Mouse (Mus musculus) MEL (cell line): Measurements from ENCODE around the gene Cnpy3.

Experiments
- CHD1 ChIP-seq: IDR thresholded peaks from 2 replicates; pipeline ENCODE4 v1.6.1; 2012; ENCODE audit warnings: low read depth, mild to moderate bottlenecking, inconsistent platforms, low read length, improper control_type of control experiment
- CTCF ChIP-seq, 3 experiments: IDR thresholded peaks in 2 of 3; conservative IDR thresholded peaks in 1 of 3; 2 replicates each; pipeline ENCODE4 v1.5.1; 2011 to 2012; ENCODE audit warnings: low read length in 3 of 3, low read depth in 2 of 3, mild to moderate bottlenecking in 2 of 3, improper control_type of control experiment in 1 of 3, inconsistent platforms in 1 of 3, mixed read lengths in 1 of 3, moderate library complexity in 1 of 3; ENCODE audit not compliant: control insufficient read depth in 1 of 3, insufficient read depth in 1 of 3, poor library complexity in 1 of 3, severe bottlenecking in 1 of 3
- E2F4 ChIP-seq: IDR thresholded peaks from 2 replicates; pipeline ENCODE4 v1.6.1; 2011; ENCODE audit warnings: low read depth, low read length, improper control_type of control experiment, borderline replicate concordance
- GABPA ChIP-seq: IDR thresholded peaks from 2 replicates; pipeline ENCODE4 v1.6.1; 2012; ENCODE audit warnings: low read depth, mild to moderate bottlenecking, inconsistent platforms, low read length, improper control_type of control experiment, moderate library complexity
- NELFE ChIP-seq: IDR thresholded peaks from 2 replicates; pipeline ENCODE4 v1.6.1; 2011; ENCODE audit warnings: low read depth, low read length, improper control_type of control experiment
- ZKSCAN1 ChIP-seq: IDR thresholded peaks from 2 replicates; pipeline ENCODE4 v1.6.1; 2012; ENCODE audit warnings: low read depth, mild to moderate bottlenecking, inconsistent platforms, low read length, improper control_type of control experiment, moderate library complexity

GRCm38 (mm10) chr17:46690665-46691064, 61.3 kb downstream of the Cnpy3 start:
- TF ChIP-seq GABPA (no peak), ZKSCAN1 (no peak), E2F4 (no peak), CTCF (IDR thresholded peaks at IDR 0.05 in 2 of 3, conservative IDR thresholded peaks at IDR 0.05 in 1 of 3; ENCODE audit: control insufficient read depth in 1 of 3, insufficient read depth in 1 of 3, low read depth in 2 of 3, low read length in 3 of 3, poor library complexity in 1 of 3, severe bottlenecking in 1 of 3) (no peak), CHD1 (no peak), NELFE (no peak)
